Mouse (Mus musculus) forebrain, embryonic 15.5 days (tissue): ENCODE results near the gene Cth. TPM values are rescaled to one million over a fixed set of nuclear protein-coding genes. Genes with fewer than 3 reads are reported as not detected.

ENCODE experiments used
- ATAC-seq: fragments of 200-750 bp; cut with Nextera tagmentation; replicated peaks from 2 replicates; pipeline ENCODE4 v1.8.0; 2017; ENCODE audit warnings: mild to moderate bottlenecking, moderate TSS enrichment, moderate library complexity
- H3K27ac ChIP-seq: fragments of 300-500 bp; sonication (generic); replicated peaks from 2 replicates; pipeline ENCODE4 v1.5.1; 2015; ENCODE audit warnings: mild to moderate bottlenecking, inconsistent platforms
- H3K27me3 ChIP-seq: fragments of 300-500 bp; sonication (generic); 2 replicates; pipeline ENCODE4 v1.6.1; 2015; ENCODE audit warnings: inconsistent platforms
- H3K36me3 ChIP-seq: fragments of 300-500 bp; sonication (generic); 2 replicates; pipeline ENCODE4 v1.6.1; 2015; ENCODE audit warnings: mild to moderate bottlenecking, inconsistent platforms
- H3K4me1 ChIP-seq: fragments of 300-500 bp; sonication (generic); 2 replicates; pipeline ENCODE4 v1.6.1; 2015; ENCODE audit warnings: inconsistent platforms
- H3K4me2 ChIP-seq: fragments of 300-500 bp; sonication (generic); replicated peaks from 2 replicates; pipeline ENCODE4 v1.6.1; 2015; ENCODE audit warnings: mild to moderate bottlenecking, inconsistent platforms
- H3K4me3 ChIP-seq: fragments of 300-500 bp; sonication (generic); 2 replicates; pipeline ENCODE4 v1.5.1; 2015; ENCODE audit warnings: mild to moderate bottlenecking, inconsistent platforms
- H3K9ac ChIP-seq: fragments of 300-500 bp; sonication (generic); replicated peaks from 2 replicates; pipeline ENCODE4 v1.6.1; 2015; ENCODE audit warnings: mild to moderate bottlenecking, inconsistent platforms
- H3K9me3 ChIP-seq: fragments of 300-500 bp; sonication (generic); 2 replicates; pipeline ENCODE4 v1.6.1; 2016; ENCODE audit warnings: inconsistent platforms
- WGBS: fragments of 180-500 bp; shearing (Covaris S2); methylation state at CpG from one replicate; pipeline ENCODE4 v1.1.7; 2015; ENCODE audit warnings: mixed read lengths; 5-methylcytosine and 5-hydroxymethylcytosine counted together
- polyA plus RNA-seq: library from polyadenylated mRNA; unstranded; fragments of >200 nt; fragmentation: Nextera tagmentation; extraction: Ambion mirVana; gene quantifications from 2 replicates; pipeline ENCODE4 v1.2.1, GENCODE M21; 2015

Cth gene
- polyA plus RNA-seq, result 3.5 and 3.7 TPM in 2 replicates

- peak; percentile 100 for ATAC-seq
- Histone ChIP-seq H3K4me2 (peak within 1 kb of the TSS; percentile 77), H3K36me3 (no peaks in the 10 kb centered on the region), H3K9me3 (no peaks in the 10 kb centered on the region), H3K27me3 (no peaks in the 10 kb centered on the region), H3K4me3 (peak within 1 kb of the TSS; percentile 46), H3K27ac (no peak within 1 kb of the TSS), H3K9ac (peak within 1 kb of the TSS; percentile 44), H3K4me1 (peaks cover 8% of the 10 kb centered on the region; the same call in 1 of the 2 replicates)
- under 1% methylated on average over 30 of the region's 30 CpGs for WGBS
Observed at GRCm38 (mm10) chr3:157924692-157925328, at the start of gene Cth. Gene Cth, minus strand, starts transcription at chr3:157925077.

GRCm38 (mm10) chr3:157973236-157973635, 48.4 kb upstream of the Cth start:
- Histone ChIP-seq H3K4me2 (no peak overlapping the region), H3K27ac (no peak overlapping the region), H3K27me3 (no peaks in the 10 kb centered on the region), H3K9me3 (no peaks in the 10 kb centered on the region), H3K9ac (no peak overlapping the region), H3K36me3 (peaks cover 5% of the 10 kb centered on the region; the same call in 1 of the 2 replicates), H3K4me1 (no peaks in the 10 kb centered on the region), H3K4me3 (no peak overlapping the region)
- no peak for ATAC-seq
- 95% methylated on average over 2 of the region's 2 CpGs for WGBS

GRCm38 (mm10) chr3:157971151-157971550, 46.3 kb upstream of the Cth start:
- WGBS, result 90% methylated on average over 2 of the region's 2 CpGs

GRCm38 (mm10) chr3:157957320-157957719, 32.4 kb upstream of the Cth start:
- no peak for ATAC-seq
- H3K27me3 ChIP-seq, result no peaks in the 10 kb centered on the region

More at GRCm38 (mm10) chr3:157971151-157971550, 46.3 kb upstream of the Cth start:
- H3K27me3 ChIP-seq, result no peaks in the 10 kb centered on the region
- H3K9ac ChIP-seq, result no peak overlapping the region
- no peaks in the 10 kb centered on the region for H3K4me1 ChIP-seq
- H3K36me3 ChIP-seq, result peaks cover 5% of the 10 kb centered on the region; the same call in 1 of the 2 replicates
- no peak overlapping the region for H3K4me3 ChIP-seq
- no peak overlapping the region for H3K4me2 ChIP-seq
- no peak overlapping the region for H3K27ac ChIP-seq
- ATAC-seq, result no peak
- H3K9me3 ChIP-seq, result no peaks in the 10 kb centered on the region

GRCm38 (mm10) chr3:157956201-157956600, 31.3 kb upstream of the Cth start:
- Histone ChIP-seq H3K4me3 (no peak overlapping the region), H3K27me3 (no peaks in the 10 kb centered on the region), H3K27ac (no peak overlapping the region), H3K9ac (no peak overlapping the region), H3K4me1 (peaks cover 8% of the 10 kb centered on the region; the same call in 1 of the 2 replicates), H3K9me3 (no peaks in the 10 kb centered on the region), H3K36me3 (no peaks in the 10 kb centered on the region), H3K4me2 (no peak overlapping the region)
- 92% methylated on average over 3 of the region's 3 CpGs for WGBS
- no peak for ATAC-seq

More at GRCm38 (mm10) chr3:157957320-157957719, 32.4 kb upstream of the Cth start:
- H3K4me2 ChIP-seq, result no peak overlapping the region
- no peak overlapping the region for H3K9ac ChIP-seq
- H3K9me3 ChIP-seq, result no peaks in the 10 kb centered on the region
- no peak overlapping the region for H3K27ac ChIP-seq
- peaks cover 3% of the 10 kb centered on the region; the same call in 1 of the 2 replicates for H3K36me3 ChIP-seq
- no peak overlapping the region for H3K4me3 ChIP-seq
- peaks cover 8% of the 10 kb centered on the region; the same call in 1 of the 2 replicates for H3K4me1 ChIP-seq

GRCm38 (mm10) chr3:157955466-157955865, 30.6 kb upstream of the Cth start:
- H3K27me3 ChIP-seq, result no peaks in the 10 kb centered on the region
- WGBS, result 89% methylated on average over 2 of the region's 2 CpGs

GRCm38 (mm10) chr3:157952716-157953115, 27.8 kb upstream of the Cth start:
- Histone ChIP-seq H3K36me3 (no peaks in the 10 kb centered on the region), H3K4me3 (no peak overlapping the region), H3K4me1 (peaks cover 35% of the 10 kb centered on the region), H3K4me2 (no peak overlapping the region), H3K9me3 (no peaks in the 10 kb centered on the region), H3K27ac (no peak overlapping the region), H3K9ac (no peak overlapping the region), H3K27me3 (no peaks in the 10 kb centered on the region)
- WGBS, result 94% methylated on average over 2 of the region's 2 CpGs
- no peak for ATAC-seq

More at GRCm38 (mm10) chr3:157955466-157955865, 30.6 kb upstream of the Cth start:
- 0 out of 2 replicates have a peak overlapping the region, but pooled peaks have one; percentile 40 for H3K27ac ChIP-seq
- no peak overlapping the region for H3K4me3 ChIP-seq
- no peaks in the 10 kb centered on the region for H3K9me3 ChIP-seq
- H3K36me3 ChIP-seq, result no peaks in the 10 kb centered on the region
- ATAC-seq, result no peak
- no peak overlapping the region for H3K9ac ChIP-seq
- peaks cover 12% of the 10 kb centered on the region; the same call in 1 of the 2 replicates for H3K4me1 ChIP-seq
- no peak overlapping the region for H3K4me2 ChIP-seq

GRCm38 (mm10) chr3:157947383-157948280, 22.8 kb upstream of the Cth start:
- H3K27ac ChIP-seq, result peak overlapping the region; percentile 98
- no peaks in the 10 kb centered on the region for H3K27me3 ChIP-seq
- peak; percentile 78 for ATAC-seq
- H3K36me3 ChIP-seq, result no peaks in the 10 kb centered on the region
- H3K4me2 ChIP-seq, result peak overlapping the region; percentile 86
- H3K9ac ChIP-seq, result peak overlapping the region; percentile 93
- H3K9me3 ChIP-seq, result no peaks in the 10 kb centered on the region
- peaks cover 32% of the 10 kb centered on the region for H3K4me1 ChIP-seq
- 2% methylated on average over 90 of the region's 93 CpGs for WGBS
- peak overlapping the region; percentile 95 for H3K4me3 ChIP-seq

GRCm38 (mm10) chr3:157946843-157947358, 22.0 kb upstream of the Cth start, which contains the start of gene Ankrd13c:
Gene Ankrd13c, plus strand, starts transcription at chr3:157947239.
- H3K36me3 ChIP-seq, result no peaks in the 10 kb centered on the region
- under 1% methylated on average over 40 of the region's 45 CpGs for WGBS
- no peaks in the 10 kb centered on the region for H3K9me3 ChIP-seq
- H3K27me3 ChIP-seq, result no peaks in the 10 kb centered on the region
- peaks cover 32% of the 10 kb centered on the region for H3K4me1 ChIP-seq
- peak; percentile 99 for ATAC-seq
- peak within 1 kb of the TSS; percentile 93 for H3K9ac ChIP-seq
- peak within 1 kb of the TSS; percentile 95 for H3K4me3 ChIP-seq
- H3K4me2 ChIP-seq, result peak within 1 kb of the TSS; percentile 86
- H3K27ac ChIP-seq, result peak within 1 kb of the TSS; percentile 98

- Histone ChIP-seq H3K27me3 (no peaks in the 10 kb centered on the region), H3K4me1 (no peaks in the 10 kb centered on the region), H3K9me3 (no peaks in the 10 kb centered on the region), H3K4me2 (no peak overlapping the region), H3K4me3 (no peak overlapping the region), H3K36me3 (no peaks in the 10 kb centered on the region), H3K27ac (no peak overlapping the region), H3K9ac (no peak overlapping the region)
- ATAC-seq, result no peak
- WGBS, result 95% methylated on average over 2 of the region's 2 CpGs
Observed at GRCm38 (mm10) chr3:157938585-157938984, 13.7 kb upstream of the Cth start.

- Histone ChIP-seq H3K4me1 (no peaks in the 10 kb centered on the region), H3K9ac (no peak overlapping the region), H3K27me3 (no peaks in the 10 kb centered on the region), H3K27ac (no peak overlapping the region), H3K9me3 (no peaks in the 10 kb centered on the region), H3K4me3 (no peak overlapping the region), H3K36me3 (no peaks in the 10 kb centered on the region), H3K4me2 (no peak overlapping the region)
- no peak for ATAC-seq
- WGBS, result 88% methylated on average over 3 of the region's 3 CpGs
Observed at GRCm38 (mm10) chr3:157934301-157934823, 9.5 kb upstream of the Cth start.
